Mouse (Mus musculus): Measurements from ENCODE around the gene Apoa4.
A peak's percentile ranks its signal among the peaks of the same experiment; 100 is the strongest.

Apoa4 gene

GRCm38 (mm10) chr9:46282631-46283436 is 42.3 kb downstream of the Apoa4 start, which contains the start of gene Bud13:
TSS of gene Bud13 (plus strand) at chr9:46283008.
- DNase-seq: peak; percentile 98

Data from thymus, postnatal 4 days (tissue).